Mouse (Mus musculus) kidney, postnatal 0 days (tissue): Measurements from ENCODE around the gene Syde2. TPM values are rescaled to one million over a fixed set of nuclear protein-coding genes. Genes with fewer than 3 reads are reported as not detected.

Source experiments
- ATAC-seq: fragments of 200-750 bp; cut with Nextera tagmentation; replicated peaks from 2 replicates; pipeline ENCODE4 v1.8.0; 2017; ENCODE audit warnings: low read depth, moderate number of reproducible peaks, moderate TSS enrichment, moderate library complexity; ENCODE audit not compliant: low FRiP score
- DNase-seq: peaks from one replicate; pipeline ENCODE4 v3.0.0-alpha.2; 2016; ENCODE audit warnings: low spot score
- H3K27ac ChIP-seq: fragments of 300-500 bp; sonication (generic); 2 replicates; pipeline ENCODE4 v1.5.1; 2014; ENCODE audit warnings: mild to moderate bottlenecking
- H3K27me3 ChIP-seq: fragments of 300-500 bp; sonication (generic); 2 replicates; pipeline ENCODE4 v1.6.1; 2014; ENCODE audit warnings: low read length, mixed read lengths; ENCODE audit not compliant: insufficient read depth
- H3K36me3 ChIP-seq: fragments of 300-500 bp; sonication (generic); 2 replicates; pipeline ENCODE4 v1.6.1; 2014; ENCODE audit warnings: low read length, mixed read lengths; ENCODE audit not compliant: insufficient read depth
- H3K4me1 ChIP-seq: fragments of 300-500 bp; sonication (generic); replicated peaks from 2 replicates; pipeline ENCODE4 v1.6.1; 2014; ENCODE audit warnings: antibody characterized with exemption, low read length, mixed read lengths; ENCODE audit not compliant: insufficient read depth
- H3K4me2 ChIP-seq: fragments of 300-500 bp; sonication (generic); 2 replicates; pipeline ENCODE4 v1.6.1; 2014; ENCODE audit warnings: mild to moderate bottlenecking, low read length, moderate library complexity, mixed read lengths
- H3K4me3 ChIP-seq: fragments of 300-500 bp; sonication (generic); replicated peaks from 2 replicates; pipeline ENCODE4 v1.5.1; 2014; ENCODE audit warnings: low read depth, low read length
- H3K9ac ChIP-seq: fragments of 300-500 bp; sonication (generic); 2 replicates; pipeline ENCODE4 v1.6.1; 2014; ENCODE audit warnings: low read depth, low read length
- H3K9me3 ChIP-seq: fragments of 300-500 bp; sonication (generic); replicated peaks from 2 replicates; pipeline ENCODE4 v1.6.1; 2016; ENCODE audit warnings: low read length, inconsistent platforms, mixed read lengths
- CTCF ChIP-seq: IDR thresholded peaks from 2 replicates; pipeline ENCODE4 v1.5.1; 2016; ENCODE audit warnings: antibody characterized with exemption, low read depth, mild to moderate bottlenecking, moderate library complexity
- WGBS: fragments of 180-500 bp; shearing (Covaris S2); extraction: QIAGEN DNeasy Blood & Tissue Kit; methylation state at CpG from one replicate; pipeline ENCODE4 v1.1.7; 2014; 5-methylcytosine and 5-hydroxymethylcytosine counted together
- polyA plus RNA-seq: library from polyadenylated mRNA; unstranded; fragments of >200 nt; fragmentation: Nextera tagmentation; extraction: Ambion mirVana; gene quantifications from 2 replicates; pipeline ENCODE4 v1.2.1, GENCODE M21; 2015

Gene Syde2
- polyA plus RNA-seq, result 1.8 and 1.9 TPM in 2 replicates

DNA sequence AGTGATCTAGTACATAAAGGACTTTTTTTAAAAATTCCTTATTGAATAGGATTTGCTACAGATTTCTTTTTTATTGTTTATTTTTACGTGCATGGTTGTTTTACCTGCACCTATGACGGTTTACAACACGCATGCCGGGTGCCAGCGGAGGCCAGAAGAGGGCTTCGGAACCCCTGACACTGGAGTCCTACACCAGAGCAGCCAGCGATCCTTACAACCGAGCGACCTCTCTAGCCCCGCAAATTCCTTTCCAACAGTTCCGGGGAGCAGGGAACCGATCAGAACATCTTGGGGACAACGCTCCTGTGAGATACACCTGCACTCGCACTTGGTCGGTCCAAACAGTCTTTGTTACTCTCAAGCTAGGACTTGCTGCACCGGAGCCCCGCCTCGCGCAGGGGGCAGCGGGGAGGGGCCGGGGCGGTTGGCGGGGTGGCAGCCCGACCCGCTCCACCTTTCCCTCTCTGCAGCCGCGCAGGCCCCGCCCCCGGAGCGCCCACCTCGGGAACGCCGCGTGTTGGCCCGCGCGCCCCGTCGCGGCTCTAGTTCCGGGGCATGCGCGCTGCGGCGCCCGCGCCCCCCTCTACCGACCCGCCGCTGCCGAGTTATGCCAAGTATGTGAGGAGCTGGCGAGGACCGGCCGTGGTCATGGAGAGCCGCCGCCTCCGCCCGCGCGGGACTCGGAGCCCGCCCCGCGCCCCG is at the start of gene Syde2:
TSS of gene Syde2 (plus strand) at position 603 of the 702 bp plus-strand sequence.
- peak; percentile 88 for ATAC-seq
- DNase-seq, result peak; percentile 91

GRCm38 (mm10) chr3:145938405-145939349 is 49.0 kb upstream of the Syde2 start:
- DNase-seq, result peak; percentile 61
- H3K4me1 ChIP-seq, result peaks cover 16% of the 10 kb centered on the region; the same call in 1 of the 2 replicates
- H3K4me3 ChIP-seq, result peak overlapping the region; percentile 99
- peak overlapping the region; percentile 78; the same call in 1 of the 2 replicates for H3K27ac ChIP-seq
- no peaks in the 10 kb centered on the region for H3K9me3 ChIP-seq
- H3K4me2 ChIP-seq, result peak overlapping the region; percentile 83
- 0 out of 2 replicates have a peak, but pooled peaks cover 10% of the 10 kb centered on the region for H3K36me3 ChIP-seq
- WGBS, result 24% methylated on average over 34 of the region's 50 CpGs
- peak overlapping the region; percentile 92 for H3K9ac ChIP-seq
- 0 out of 2 replicates have a peak, but pooled peaks have one; percentile 4 for ATAC-seq
- 0 out of 2 replicates have a peak, but pooled peaks have one; percentile 3 for TF ChIP-seq CTCF
- H3K27me3 ChIP-seq, result no peaks in the 10 kb centered on the region

More for the DNA sequence above, at the start of gene Syde2:
- no peaks in the 10 kb centered on the region for H3K36me3 ChIP-seq
- H3K4me3 ChIP-seq, result peak within 1 kb of the TSS; percentile 67
- H3K27me3 ChIP-seq, result no peaks in the 10 kb centered on the region
- H3K4me1 ChIP-seq, result peaks cover 13% of the 10 kb centered on the region
- no peak for TF ChIP-seq CTCF
- H3K27ac ChIP-seq, result peak within 1 kb of the TSS; percentile 98
- H3K9me3 ChIP-seq, result no peaks in the 10 kb centered on the region
- H3K9ac ChIP-seq, result peak within 1 kb of the TSS; percentile 90
- WGBS, result under 1% methylated on average over 59 of the region's 65 CpGs
- H3K4me2 ChIP-seq, result peak within 1 kb of the TSS; percentile 94

GRCm38 (mm10) chr3:145939402-145939801 is 48.3 kb upstream of the Syde2 start:
- Histone ChIP-seq H3K27ac (no peak overlapping the region), H3K36me3 (peaks cover 15% of the 10 kb centered on the region), H3K9me3 (no peaks in the 10 kb centered on the region), H3K27me3 (no peaks in the 10 kb centered on the region), H3K4me1 (peaks cover 16% of the 10 kb centered on the region; the same call in 1 of the 2 replicates), H3K9ac (no peak overlapping the region), H3K4me2 (peak overlapping the region; percentile 83), H3K4me3 (no peak overlapping the region)
- 81% methylated on average over 12 of the region's 12 CpGs for WGBS
- ATAC-seq, result no peak
- no peak for TF ChIP-seq CTCF
- DNase-seq, result no peak

DNA sequence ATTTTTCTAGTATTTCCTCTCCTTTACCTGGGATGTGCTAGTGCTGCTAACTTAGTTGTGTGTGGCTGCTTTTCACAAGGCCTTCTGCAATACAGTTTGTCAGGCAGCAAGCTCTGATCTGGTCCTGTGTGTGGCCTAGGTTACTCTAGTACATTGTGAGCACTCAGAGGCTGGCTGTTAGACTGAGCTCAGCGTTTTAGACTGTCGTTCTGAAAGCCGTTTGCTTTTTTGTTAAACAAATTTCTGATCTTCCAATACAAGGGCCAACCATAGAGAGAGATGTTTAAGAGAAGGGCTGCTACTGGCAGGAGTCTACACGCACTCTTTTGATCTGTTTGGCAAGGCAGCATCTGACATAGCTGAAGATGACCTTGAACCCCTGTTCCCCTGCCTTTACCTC is 47.7 kb upstream of the Syde2 start:
- Histone ChIP-seq H3K9me3 (no peaks in the 10 kb centered on the region), H3K36me3 (peaks cover 12% of the 10 kb centered on the region), H3K27me3 (no peaks in the 10 kb centered on the region), H3K4me3 (no peak overlapping the region), H3K4me1 (peaks cover 16% of the 10 kb centered on the region; the same call in 1 of the 2 replicates), H3K4me2 (no peak overlapping the region), H3K9ac (no peak overlapping the region), H3K27ac (no peak overlapping the region)
- no peak for ATAC-seq
- no peak for TF ChIP-seq CTCF
- DNase-seq, result no peak
- WGBS, result 78% methylated on average over 4 of the region's 4 CpGs

DNA sequence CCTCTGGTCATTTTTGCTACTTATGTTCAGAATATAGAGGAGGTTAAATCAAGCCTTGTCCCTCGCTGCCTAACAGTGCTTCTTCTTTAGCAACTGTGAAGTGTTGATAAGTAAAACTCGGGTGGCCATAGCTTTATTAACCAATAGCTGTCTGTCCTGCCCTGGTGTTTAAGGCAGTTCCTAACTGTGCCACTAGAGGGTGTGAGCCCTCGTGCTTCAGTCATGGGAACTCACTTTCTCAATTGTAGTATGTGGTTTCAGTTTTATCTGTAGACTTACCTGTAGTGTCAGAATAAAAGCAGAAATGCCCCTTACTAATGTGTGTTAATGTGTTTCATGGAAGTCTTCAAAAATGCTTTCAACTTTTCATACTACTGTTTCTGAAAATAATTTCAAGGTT is 45.7 kb upstream of the Syde2 start:
- WGBS, result 10% methylated on average over 3 of the region's 3 CpGs
- Histone ChIP-seq H3K4me1 (peaks cover 16% of the 10 kb centered on the region; the same call in 1 of the 2 replicates), H3K9me3 (no peaks in the 10 kb centered on the region), H3K27me3 (no peaks in the 10 kb centered on the region), H3K9ac (no peak overlapping the region), H3K4me3 (no peak overlapping the region), H3K4me2 (no peak overlapping the region), H3K27ac (no peak overlapping the region), H3K36me3 (peaks cover 12% of the 10 kb centered on the region)
- peak; percentile 74 for DNase-seq
- peak; percentile 90 for TF ChIP-seq CTCF
- ATAC-seq, result no peak

DNA sequence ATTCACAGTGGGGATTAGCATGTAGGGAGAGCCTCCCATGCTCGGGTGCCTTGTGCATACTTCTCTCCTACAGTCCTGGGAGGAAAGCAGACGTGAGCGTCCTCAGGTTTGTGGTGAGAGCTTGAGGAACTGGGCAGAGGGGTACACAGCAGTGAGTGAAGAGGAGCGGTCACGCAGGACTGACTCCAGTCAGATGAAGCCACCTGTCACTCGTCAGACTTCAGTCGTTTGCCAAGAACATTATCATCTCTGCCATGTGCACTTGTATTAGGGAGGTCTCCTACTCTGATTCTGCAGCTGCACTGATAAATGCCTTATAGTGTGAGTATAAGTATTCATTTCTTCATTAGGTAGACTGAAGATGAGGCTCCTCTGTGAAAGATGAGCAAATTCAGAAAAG is 43.3 kb upstream of the Syde2 start:
- Histone ChIP-seq H3K27me3 (no peaks in the 10 kb centered on the region), H3K4me3 (no peak overlapping the region), H3K9me3 (no peaks in the 10 kb centered on the region), H3K4me2 (no peak overlapping the region), H3K9ac (no peak overlapping the region), H3K27ac (no peak overlapping the region), H3K4me1 (peaks cover 8% of the 10 kb centered on the region; the same call in 1 of the 2 replicates), H3K36me3 (peaks cover 12% of the 10 kb centered on the region)
- no peak for ATAC-seq
- no peak for DNase-seq
- TF ChIP-seq CTCF, result no peak
- WGBS, result 68% methylated on average over 7 of the region's 7 CpGs
